Mouse (Mus musculus) forebrain, embryonic 16.5 days (tissue): ENCODE measurements around the gene Pick1. TPM values are rescaled to one million over a fixed set of nuclear protein-coding genes. Genes with fewer than 3 reads are reported as not detected.

ENCODE experiments used
- ATAC-seq: fragments of 200-750 bp; cut with Nextera tagmentation; 2 replicates; pipeline ENCODE4 v1.8.0; 2017; ENCODE audit warnings: mild to moderate bottlenecking, moderate library complexity
- H3K27ac ChIP-seq: fragments of 300-500 bp; sonication (generic); 2 replicates; pipeline ENCODE4 v1.5.1; 2014; ENCODE audit warnings: low read length, control low read depth
- H3K27me3 ChIP-seq: fragments of 300-500 bp; sonication (generic); replicated peaks from 2 replicates; pipeline ENCODE4 v1.6.1; 2014; ENCODE audit warnings: low read length; ENCODE audit not compliant: control insufficient read depth, insufficient read depth
- H3K36me3 ChIP-seq: fragments of 300-500 bp; sonication (generic); 2 replicates; pipeline ENCODE4 v1.6.1; 2014; ENCODE audit not compliant: control insufficient read depth, insufficient read depth
- H3K4me1 ChIP-seq: fragments of 300-500 bp; sonication (generic); replicated peaks from 2 replicates; pipeline ENCODE4 v1.6.1; 2014; ENCODE audit warnings: low read length; ENCODE audit not compliant: control insufficient read depth, insufficient read depth
- H3K4me2 ChIP-seq: fragments of 300-500 bp; sonication (generic); 2 replicates; pipeline ENCODE4 v1.6.1; 2014; ENCODE audit warnings: mild to moderate bottlenecking, low read length, control low read depth
- H3K4me3 ChIP-seq: fragments of 300-500 bp; sonication (generic); replicated peaks from 2 replicates; pipeline ENCODE4 v1.5.1; 2014; ENCODE audit warnings: mild to moderate bottlenecking, low read length, control low read depth
- H3K9ac ChIP-seq: fragments of 300-500 bp; sonication (generic); replicated peaks from 2 replicates; pipeline ENCODE4 v1.6.1; 2014; ENCODE audit warnings: low read depth, low read length, control low read depth
- H3K9me3 ChIP-seq: fragments of 300-500 bp; sonication (generic); 2 replicates; pipeline ENCODE4 v1.6.1; 2016; ENCODE audit warnings: low read length; ENCODE audit not compliant: control insufficient read depth
- WGBS: fragments of 180-500 bp; shearing (Covaris S2); extraction: QIAGEN DNeasy Blood & Tissue Kit; methylation state at CpG from one replicate; pipeline ENCODE4 v1.1.7; 2014; 5-methylcytosine and 5-hydroxymethylcytosine counted together
- polyA plus RNA-seq: library from polyadenylated mRNA; unstranded; fragments of >200 nt; fragmentation: Nextera tagmentation; extraction: Ambion mirVana; gene quantifications from 2 replicates; pipeline ENCODE4 v1.2.1, GENCODE M21; 2015

The Pick1 gene
- polyA plus RNA-seq, 1 experiment from 2014 or later = 102 TPM

- 92% methylated on average over 12 of the region's 12 CpGs for WGBS
These were observed 29.5 kb upstream of the Pick1 start for GRCm38 (mm10) chr15:79199390-79199976.

GRCm38 (mm10) chr15:79201491-79202150 lies 27.4 kb upstream of the Pick1 start:
- H3K4me1 ChIP-seq = peaks cover 18% of the 10 kb centered on the region
- no peaks in the 10 kb centered on the region for H3K9me3 ChIP-seq
- peak; percentile 62 for ATAC-seq
- H3K27me3 ChIP-seq = no peaks in the 10 kb centered on the region
- no peak overlapping the region for H3K4me2 ChIP-seq
- WGBS = 9% methylated on average over 13 of the region's 13 CpGs
- no peak overlapping the region for H3K4me3 ChIP-seq
- no peaks in the 10 kb centered on the region for H3K36me3 ChIP-seq
- peak overlapping the region; percentile 28 for H3K9ac ChIP-seq
- peak overlapping the region; percentile 41; the same call in 1 of the 2 replicates for H3K27ac ChIP-seq

More at GRCm38 (mm10) chr15:79199390-79199976, 29.5 kb upstream of the Pick1 start:
- no peaks in the 10 kb centered on the region for H3K9me3 ChIP-seq
- no peak overlapping the region for H3K4me3 ChIP-seq
- no peak overlapping the region for H3K9ac ChIP-seq
- H3K4me2 ChIP-seq = no peak overlapping the region
- H3K27ac ChIP-seq = no peak overlapping the region
- ATAC-seq = no peak
- H3K36me3 ChIP-seq = no peaks in the 10 kb centered on the region
- no peaks in the 10 kb centered on the region for H3K27me3 ChIP-seq
- peaks cover 18% of the 10 kb centered on the region for H3K4me1 ChIP-seq

GRCm38 (mm10) chr15:79202575-79202974 lies 26.4 kb upstream of the Pick1 start:
- peaks cover 18% of the 10 kb centered on the region for H3K4me1 ChIP-seq
- no peaks in the 10 kb centered on the region for H3K27me3 ChIP-seq
- H3K9ac ChIP-seq = no peak overlapping the region; the same call in 1 of the 2 replicates
- H3K4me2 ChIP-seq = no peak overlapping the region
- ATAC-seq = peak; percentile 67
- no peak overlapping the region for H3K27ac ChIP-seq
- 48% methylated on average over 10 of the region's 10 CpGs for WGBS
- no peak overlapping the region for H3K4me3 ChIP-seq
- no peaks in the 10 kb centered on the region for H3K36me3 ChIP-seq
- H3K9me3 ChIP-seq = no peaks in the 10 kb centered on the region

- no peak overlapping the region for H3K4me3 ChIP-seq
- no peaks in the 10 kb centered on the region for H3K27me3 ChIP-seq
- H3K4me2 ChIP-seq = no peak overlapping the region
- no peak for ATAC-seq
- H3K9me3 ChIP-seq = no peaks in the 10 kb centered on the region
- H3K36me3 ChIP-seq = no peaks in the 10 kb centered on the region
- H3K9ac ChIP-seq = no peak overlapping the region
- WGBS = 77% methylated on average over 6 of the region's 6 CpGs
- no peak overlapping the region for H3K27ac ChIP-seq
- H3K4me1 ChIP-seq = no peaks in the 10 kb centered on the region
These were observed 20.8 kb upstream of the Pick1 start for GRCm38 (mm10) chr15:79208211-79208610.

DNA sequence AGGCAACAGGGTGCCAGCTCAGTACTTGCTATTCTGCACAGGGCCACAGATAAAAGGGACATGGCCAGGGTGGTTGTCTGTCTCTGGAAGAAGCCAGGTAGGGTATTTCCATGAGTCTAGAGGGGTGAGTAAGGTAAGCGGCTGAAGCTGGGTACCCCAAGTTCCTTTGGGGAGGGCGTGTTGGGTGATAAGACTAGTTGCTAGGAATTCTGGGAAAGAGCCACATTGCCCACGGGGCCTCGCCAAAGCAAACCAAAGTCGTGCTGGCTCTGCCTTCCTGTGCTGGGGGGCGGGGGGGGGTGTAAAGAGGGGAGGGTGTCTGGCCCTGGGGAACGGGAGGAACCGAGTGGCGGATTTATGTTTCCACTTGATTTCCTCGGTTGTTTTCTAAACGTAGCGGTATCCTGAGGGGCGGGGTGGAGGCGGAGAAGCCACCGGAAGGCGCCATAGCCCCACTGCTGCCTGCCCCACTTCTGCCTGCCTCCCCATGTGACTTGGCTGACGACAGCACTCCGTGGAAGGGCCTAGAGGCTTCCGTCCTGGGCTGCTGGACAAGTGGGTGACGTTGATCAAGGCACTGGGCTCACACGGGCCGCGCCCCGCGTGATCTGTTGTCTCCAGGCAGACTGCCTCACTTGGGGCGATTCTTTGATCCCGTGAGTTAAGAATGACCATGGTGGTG lies 20.1 kb upstream of the Pick1 start:
- 79% methylated on average over 27 of the region's 27 CpGs for WGBS
- Histone ChIP-seq H3K9ac (no peak overlapping the region), H3K9me3 (no peaks in the 10 kb centered on the region), H3K4me1 (no peaks in the 10 kb centered on the region), H3K4me3 (no peak overlapping the region), H3K27me3 (no peaks in the 10 kb centered on the region), H3K27ac (no peak overlapping the region), H3K4me2 (no peak overlapping the region), H3K36me3 (no peaks in the 10 kb centered on the region)
- no peak for ATAC-seq

- 68% methylated on average over 2 of the region's 2 CpGs for WGBS
- Histone ChIP-seq H3K4me1 (no peaks in the 10 kb centered on the region), H3K4me2 (no peak overlapping the region), H3K27ac (no peak overlapping the region), H3K27me3 (no peaks in the 10 kb centered on the region), H3K9ac (no peak overlapping the region), H3K4me3 (no peak overlapping the region), H3K36me3 (no peaks in the 10 kb centered on the region), H3K9me3 (no peaks in the 10 kb centered on the region)
- no peak for ATAC-seq
These were observed 18.6 kb upstream of the Pick1 start for GRCm38 (mm10) chr15:79210357-79210756.

GRCm38 (mm10) chr15:79212750-79213446 lies 16.1 kb upstream of the Pick1 start:
- H3K27me3 ChIP-seq = no peaks in the 10 kb centered on the region
- ATAC-seq = no peak
- no peaks in the 10 kb centered on the region for H3K4me1 ChIP-seq
- no peak overlapping the region for H3K27ac ChIP-seq
- no peak overlapping the region for H3K4me2 ChIP-seq
- no peaks in the 10 kb centered on the region for H3K9me3 ChIP-seq
- no peaks in the 10 kb centered on the region for H3K36me3 ChIP-seq
- H3K9ac ChIP-seq = no peak overlapping the region
- H3K4me3 ChIP-seq = no peak overlapping the region
- 75% methylated on average over 26 of the region's 26 CpGs for WGBS

- H3K4me2 ChIP-seq = no peak overlapping the region
- WGBS = 78% methylated on average over 6 of the region's 6 CpGs
- no peak overlapping the region for H3K27ac ChIP-seq
- no peak overlapping the region for H3K4me3 ChIP-seq
- no peak for ATAC-seq
- H3K9me3 ChIP-seq = no peaks in the 10 kb centered on the region
- no peaks in the 10 kb centered on the region for H3K27me3 ChIP-seq
- H3K36me3 ChIP-seq = no peaks in the 10 kb centered on the region
- no peaks in the 10 kb centered on the region for H3K4me1 ChIP-seq
- H3K9ac ChIP-seq = no peak overlapping the region
These were observed 15.4 kb upstream of the Pick1 start for GRCm38 (mm10) chr15:79213591-79213990.

DNA sequence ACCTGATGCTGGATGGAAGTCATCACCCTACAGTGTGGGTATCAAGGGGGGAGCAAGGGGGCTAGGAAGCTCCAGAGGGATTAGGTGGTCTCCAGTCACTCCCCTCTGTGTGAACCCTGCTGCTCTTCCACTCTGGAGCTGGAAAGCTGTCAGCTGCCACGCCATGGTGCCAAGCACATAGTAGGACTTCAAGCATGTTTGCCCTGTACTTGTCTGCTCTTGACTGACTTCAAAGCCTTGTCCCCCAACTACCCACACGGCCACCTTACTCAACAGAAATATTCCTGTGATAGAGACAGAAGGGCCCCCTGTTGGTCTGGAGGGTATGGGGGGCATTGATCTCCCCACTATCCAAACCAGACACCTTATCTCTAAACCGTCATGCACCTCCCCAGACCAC lies 12.8 kb upstream of the Pick1 start:
- no peak overlapping the region for H3K4me3 ChIP-seq
- no peak overlapping the region for H3K9ac ChIP-seq
- H3K4me1 ChIP-seq = no peaks in the 10 kb centered on the region
- H3K27me3 ChIP-seq = no peaks in the 10 kb centered on the region
- no peak overlapping the region for H3K4me2 ChIP-seq
- H3K9me3 ChIP-seq = no peaks in the 10 kb centered on the region
- ATAC-seq = no peak
- H3K36me3 ChIP-seq = no peaks in the 10 kb centered on the region
- no peak overlapping the region for H3K27ac ChIP-seq
- 74% methylated on average over 3 of the region's 3 CpGs for WGBS
